Mouse (Mus musculus) hindbrain, embryonic 15.5 days (tissue): ENCODE measurements around the gene Cgref1. TPM values are rescaled to one million over a fixed set of nuclear protein-coding genes. Genes with fewer than 3 reads are reported as not detected.

ENCODE experiments used
- ATAC-seq: fragments of 200-750 bp; cut with Nextera tagmentation; 2 replicates; pipeline ENCODE4 v1.8.0; 2017; ENCODE audit warnings: low read depth, moderate number of reproducible peaks, moderate TSS enrichment; ENCODE audit not compliant: low FRiP score
- H3K27ac ChIP-seq: fragments of 300-500 bp; sonication (generic); replicated peaks from 2 replicates; pipeline ENCODE4 v1.5.1; 2015; ENCODE audit warnings: mild to moderate bottlenecking, inconsistent platforms
- H3K27me3 ChIP-seq: fragments of 300-500 bp; sonication (generic); 2 replicates; pipeline ENCODE4 v1.6.1; 2015; ENCODE audit warnings: control low read depth, inconsistent platforms
- H3K36me3 ChIP-seq: fragments of 300-500 bp; sonication (generic); 2 replicates; pipeline ENCODE4 v1.6.1; 2015; ENCODE audit warnings: control low read depth, inconsistent platforms
- H3K4me1 ChIP-seq: fragments of 300-500 bp; sonication (generic); replicated peaks from 2 replicates; pipeline ENCODE4 v1.6.1; 2015; ENCODE audit warnings: control low read depth, inconsistent platforms
- H3K4me2 ChIP-seq: fragments of 300-500 bp; sonication (generic); 2 replicates; pipeline ENCODE4 v1.6.1; 2015; ENCODE audit warnings: moderate library complexity, mild to moderate bottlenecking, inconsistent platforms
- H3K4me3 ChIP-seq: fragments of 300-500 bp; sonication (generic); 2 replicates; pipeline ENCODE4 v1.5.1; 2015; ENCODE audit warnings: mild to moderate bottlenecking, inconsistent platforms
- H3K9ac ChIP-seq: fragments of 300-500 bp; sonication (generic); 2 replicates; pipeline ENCODE4 v1.6.1; 2015; ENCODE audit warnings: inconsistent platforms
- H3K9me3 ChIP-seq: fragments of 300-500 bp; sonication (generic); 2 replicates; pipeline ENCODE4 v1.6.1; 2016; ENCODE audit warnings: control low read depth, inconsistent platforms
- WGBS: fragments of 180-500 bp; shearing (Covaris S2); methylation state at CpG from one replicate; pipeline ENCODE4 v1.1.7; 2015; 5-methylcytosine and 5-hydroxymethylcytosine counted together
- polyA plus RNA-seq: library from polyadenylated mRNA; unstranded; fragments of >200 nt; fragmentation: Nextera tagmentation; extraction: Ambion mirVana; gene quantifications from 2 replicates; pipeline ENCODE4 v1.2.1, GENCODE M21; 2015

Cgref1 gene
- polyA plus RNA-seq, 1 experiment from 2014 or later = 68.4 TPM

- peak; percentile 97 for ATAC-seq
- WGBS = under 1% methylated on average over 52 of the region's 56 CpGs
- no peaks in the 10 kb centered on the region for H3K9me3 ChIP-seq
These were observed 14.6 kb upstream of the Cgref1 start, which contains the start of gene Preb for GRCm38 (mm10) chr5:30959966-30960501. Gene Preb (minus strand): TSS chr5:30960361.

GRCm38 (mm10) chr5:30959198-30959854 lies 13.9 kb upstream of the Cgref1 start:
- H3K9me3 ChIP-seq = no peaks in the 10 kb centered on the region
- ATAC-seq = no peak; the same call in 1 of the 2 replicates
- H3K27ac ChIP-seq = peak overlapping the region; percentile 87
- H3K4me1 ChIP-seq = peaks cover 24% of the 10 kb centered on the region
- peaks cover 27% of the 10 kb centered on the region for H3K36me3 ChIP-seq
- peak overlapping the region; percentile 75 for H3K9ac ChIP-seq
- peak overlapping the region; percentile 69 for H3K4me2 ChIP-seq
- WGBS = 38% methylated on average over 19 of the region's 19 CpGs
- H3K4me3 ChIP-seq = peak overlapping the region; percentile 69
- H3K27me3 ChIP-seq = no peaks in the 10 kb centered on the region

More at GRCm38 (mm10) chr5:30959966-30960501, 14.6 kb upstream of the Cgref1 start, which contains the start of gene Preb:
- Histone ChIP-seq H3K27ac (peak within 1 kb of the TSS; percentile 87), H3K4me2 (peak within 1 kb of the TSS; percentile 69), H3K4me1 (peaks cover 24% of the 10 kb centered on the region), H3K9ac (peak within 1 kb of the TSS; percentile 75), H3K27me3 (no peaks in the 10 kb centered on the region), H3K36me3 (peaks cover 24% of the 10 kb centered on the region), H3K4me3 (peak within 1 kb of the TSS; percentile 69)

- no peak overlapping the region for H3K4me3 ChIP-seq
- H3K27me3 ChIP-seq = no peaks in the 10 kb centered on the region
- no peak overlapping the region for H3K9ac ChIP-seq
- peaks cover 34% of the 10 kb centered on the region for H3K36me3 ChIP-seq
- peaks cover 24% of the 10 kb centered on the region for H3K4me1 ChIP-seq
- no peak for ATAC-seq
- H3K4me2 ChIP-seq = peak overlapping the region; percentile 69; the same call in 1 of the 2 replicates
- no peak overlapping the region for H3K27ac ChIP-seq
- 95% methylated on average over 6 of the region's 6 CpGs for WGBS
- no peaks in the 10 kb centered on the region for H3K9me3 ChIP-seq
These were observed 12.5 kb upstream of the Cgref1 start for GRCm38 (mm10) chr5:30957891-30958290.

- Histone ChIP-seq H3K9ac (no peak overlapping the region), H3K4me2 (no peak overlapping the region), H3K4me3 (no peak overlapping the region), H3K27ac (no peak overlapping the region), H3K36me3 (peaks cover 36% of the 10 kb centered on the region), H3K9me3 (no peaks in the 10 kb centered on the region), H3K27me3 (no peaks in the 10 kb centered on the region), H3K4me1 (peaks cover 28% of the 10 kb centered on the region)
- no peak for ATAC-seq
- WGBS = 93% methylated on average over 6 of the region's 6 CpGs
These were observed 10.4 kb upstream of the Cgref1 start for GRCm38 (mm10) chr5:30955751-30956150.

- H3K4me1 ChIP-seq = peaks cover 36% of the 10 kb centered on the region
- no peak for ATAC-seq
- H3K27me3 ChIP-seq = no peaks in the 10 kb centered on the region
- 96% methylated on average over 9 of the region's 9 CpGs for WGBS
- H3K9ac ChIP-seq = no peak overlapping the region
- peaks cover 36% of the 10 kb centered on the region for H3K36me3 ChIP-seq
- no peak overlapping the region for H3K4me2 ChIP-seq
- no peak overlapping the region for H3K4me3 ChIP-seq
- no peaks in the 10 kb centered on the region for H3K9me3 ChIP-seq
- no peak overlapping the region for H3K27ac ChIP-seq
These were observed 9.2 kb upstream of the Cgref1 start for GRCm38 (mm10) chr5:30954556-30954955.

GRCm38 (mm10) chr5:30954065-30954464 lies 8.7 kb upstream of the Cgref1 start:
- 94% methylated on average over 6 of the region's 6 CpGs for WGBS
- Histone ChIP-seq H3K4me1 (peaks cover 36% of the 10 kb centered on the region), H3K4me2 (no peak overlapping the region), H3K27ac (no peak overlapping the region), H3K9me3 (no peaks in the 10 kb centered on the region), H3K9ac (no peak overlapping the region), H3K36me3 (peaks cover 36% of the 10 kb centered on the region), H3K27me3 (no peaks in the 10 kb centered on the region), H3K4me3 (no peak overlapping the region)
- ATAC-seq = no peak

GRCm38 (mm10) chr5:30952551-30952950 lies 7.2 kb upstream of the Cgref1 start:
- Histone ChIP-seq H3K9me3 (no peaks in the 10 kb centered on the region), H3K27me3 (no peaks in the 10 kb centered on the region), H3K4me2 (no peak overlapping the region), H3K36me3 (peaks cover 26% of the 10 kb centered on the region), H3K4me1 (peaks cover 26% of the 10 kb centered on the region), H3K9ac (no peak overlapping the region), H3K27ac (no peak overlapping the region), H3K4me3 (no peak overlapping the region)
- no peak for ATAC-seq
- WGBS = 88% methylated on average over 5 of the region's 5 CpGs

GRCm38 (mm10) chr5:30951706-30952105 lies 6.3 kb upstream of the Cgref1 start:
- peaks cover 24% of the 10 kb centered on the region for H3K36me3 ChIP-seq
- no peak overlapping the region for H3K4me2 ChIP-seq
- H3K4me3 ChIP-seq = no peak overlapping the region
- no peaks in the 10 kb centered on the region for H3K27me3 ChIP-seq
- H3K27ac ChIP-seq = no peak overlapping the region
- no peaks in the 10 kb centered on the region for H3K9me3 ChIP-seq
- H3K9ac ChIP-seq = no peak overlapping the region
- WGBS = 79% methylated on average over 6 of the region's 6 CpGs
- H3K4me1 ChIP-seq = peaks cover 21% of the 10 kb centered on the region
- no peak for ATAC-seq

- WGBS = 92% methylated on average over 2 of the region's 2 CpGs
- no peak for ATAC-seq
- no peak overlapping the region for H3K4me3 ChIP-seq
- peaks cover 21% of the 10 kb centered on the region for H3K4me1 ChIP-seq
- no peak overlapping the region for H3K9ac ChIP-seq
- no peaks in the 10 kb centered on the region for H3K27me3 ChIP-seq
- no peaks in the 10 kb centered on the region for H3K9me3 ChIP-seq
- peak overlapping the region; percentile 76 for H3K4me2 ChIP-seq
- H3K36me3 ChIP-seq = peaks cover 21% of the 10 kb centered on the region
- no peak overlapping the region for H3K27ac ChIP-seq
These were observed 5.5 kb upstream of the Cgref1 start for GRCm38 (mm10) chr5:30950922-30951321.

GRCm38 (mm10) chr5:30950451-30950850 lies 5.1 kb upstream of the Cgref1 start:
- no peak for ATAC-seq
- peaks cover 17% of the 10 kb centered on the region for H3K36me3 ChIP-seq
- peaks cover 25% of the 10 kb centered on the region for H3K4me1 ChIP-seq
- peak overlapping the region; percentile 76 for H3K4me2 ChIP-seq
- peak overlapping the region; percentile 47 for H3K4me3 ChIP-seq
- peak overlapping the region; percentile 38 for H3K9ac ChIP-seq
- 53% methylated on average over 4 of the region's 4 CpGs for WGBS
- no peaks in the 10 kb centered on the region for H3K27me3 ChIP-seq
- no peaks in the 10 kb centered on the region for H3K9me3 ChIP-seq
- H3K27ac ChIP-seq = peak overlapping the region; percentile 80; the same call in 1 of the 2 replicates

- peak; percentile 79 for ATAC-seq
- Histone ChIP-seq H3K9me3 (no peaks in the 10 kb centered on the region), H3K36me3 (peaks cover 10% of the 10 kb centered on the region), H3K4me3 (peak overlapping the region; percentile 47), H3K4me2 (peak overlapping the region; percentile 76), H3K9ac (peak overlapping the region; percentile 49), H3K4me1 (peaks cover 30% of the 10 kb centered on the region), H3K27ac (peak overlapping the region; percentile 80), H3K27me3 (no peaks in the 10 kb centered on the region)
- under 1% methylated on average over 31 of the region's 31 CpGs for WGBS
These were observed 4.4 kb upstream of the Cgref1 start for GRCm38 (mm10) chr5:30949654-30950326.

- Histone ChIP-seq H3K9ac (no peak overlapping the region), H3K4me3 (no peak overlapping the region), H3K36me3 (peaks cover 4% of the 10 kb centered on the region; the same call in 1 of the 2 replicates), H3K27ac (no peak overlapping the region), H3K27me3 (no peaks in the 10 kb centered on the region), H3K4me1 (peaks cover 36% of the 10 kb centered on the region), H3K9me3 (no peaks in the 10 kb centered on the region), H3K4me2 (no peak overlapping the region)
- 73% methylated on average over 5 of the region's 5 CpGs for WGBS
- no peak for ATAC-seq
These were observed 3.2 kb upstream of the Cgref1 start for GRCm38 (mm10) chr5:30948620-30949019.
